Mouse (Mus musculus): ENCODE data around the gene 2610044O15Rik8.

Gene 2610044O15Rik8

GRCm38 (mm10) chr8:129234027-129234733 is at the start of gene 2610044O15Rik8:
2610044O15Rik8 (minus strand) TSS chr8:129234406.
- no peak for TF ChIP-seq GATA4 (IDR thresholded peaks at IDR 0.05; ENCODE audit: insufficient replicate concordance, low read length)

- TF ChIP-seq GATA4 (IDR thresholded peaks at IDR 0.05; ENCODE audit: insufficient replicate concordance, low read length) = no peak
These were observed 31.7 kb upstream of the 2610044O15Rik8 start for GRCm38 (mm10) chr8:129265918-129266317.

GRCm38 (mm10) chr8:129264296-129264695 is 30.1 kb upstream of the 2610044O15Rik8 start:
- no peak for TF ChIP-seq GATA4 (IDR thresholded peaks at IDR 0.05; ENCODE audit: insufficient replicate concordance, low read length)

- no peak for TF ChIP-seq GATA4 (IDR thresholded peaks at IDR 0.05; ENCODE audit: insufficient replicate concordance, low read length)
These were observed 561 bp downstream of the 2610044O15Rik8 start for GRCm38 (mm10) chr8:129233664-129234026.
